Mouse (Mus musculus): ENCODE measurements around the gene Lbx1.

GRCm38 (mm10) chr19:45209776-45210422 lies 25.7 kb downstream of the Lbx1 start:
- no peak for TF ChIP-seq CTCF (IDR thresholded peaks at IDR 0.05; ENCODE audit: borderline replicate concordance, extremely low read depth, insufficient read depth, insufficient read length)
- TF ChIP-seq POLR2A (IDR thresholded peaks at IDR 0.05; ENCODE audit: borderline replicate concordance, extremely low read depth, insufficient read depth, insufficient read length, poor library complexity, severe bottlenecking) = no peak
